Mouse (Mus musculus) olfactory bulb, adult 2 months (tissue): ENCODE data around the gene Olfr370. TPM values are rescaled to one million over a fixed set of nuclear protein-coding genes. Genes with fewer than 3 reads are reported as not detected.
"Not testable (repeated sequence)": the region's sequence is repeated elsewhere in the genome, so short reads cannot be mapped to it uniquely, and the experiment has no call there.

ENCODE experiments used
- H3K27ac ChIP-seq: fragments of 200-500 bp; 2 replicates; pipeline ENCODE4 v1.5.1; 2012; ENCODE audit warnings: low read depth, low read length; ENCODE audit not compliant: insufficient read depth
- H3K4me1 ChIP-seq: fragments of 200-500 bp; 2 replicates; pipeline ENCODE4 v1.6.1; 2012; ENCODE audit warnings: low read length; ENCODE audit not compliant: control insufficient read depth, insufficient read depth
- H3K4me3 ChIP-seq: fragments of 200-500 bp; 2 replicates; pipeline ENCODE4 v1.5.1; 2012; ENCODE audit warnings: mild to moderate bottlenecking, low read depth, low read length, moderate library complexity; ENCODE audit not compliant: insufficient read depth
- CTCF ChIP-seq: fragments of 200-500 bp; IDR thresholded peaks from 2 replicates; pipeline ENCODE4 v1.5.1; 2012; ENCODE audit warnings: low read depth, mild to moderate bottlenecking, low read length, moderate library complexity; ENCODE audit not compliant: insufficient read depth
- POLR2A ChIP-seq: fragments of 200-500 bp; IDR thresholded peaks from 2 replicates; pipeline ENCODE4 v1.6.1; 2012; ENCODE audit warnings: mild to moderate bottlenecking, low read depth, low read length, moderate library complexity; ENCODE audit not compliant: insufficient read depth
- WGBS: fragments of 180-500 bp; shearing (Covaris S2); methylation state at CpG from one replicate; pipeline ENCODE4 v1.1.7; 2018; 5-methylcytosine and 5-hydroxymethylcytosine counted together
- polyA plus RNA-seq: library from polyadenylated mRNA; stranded (reverse); fragments of >200 nt; gene quantifications from 2 replicates; pipeline ENCODE4 v1.2.4, GENCODE M21; 2012; ENCODE audit warnings: low replicate concordance; ENCODE audit not compliant: missing spikeins, insufficient read depth, insufficient read length

Gene Olfr370
- not detected in 2 replicates for polyA plus RNA-seq

DNA sequence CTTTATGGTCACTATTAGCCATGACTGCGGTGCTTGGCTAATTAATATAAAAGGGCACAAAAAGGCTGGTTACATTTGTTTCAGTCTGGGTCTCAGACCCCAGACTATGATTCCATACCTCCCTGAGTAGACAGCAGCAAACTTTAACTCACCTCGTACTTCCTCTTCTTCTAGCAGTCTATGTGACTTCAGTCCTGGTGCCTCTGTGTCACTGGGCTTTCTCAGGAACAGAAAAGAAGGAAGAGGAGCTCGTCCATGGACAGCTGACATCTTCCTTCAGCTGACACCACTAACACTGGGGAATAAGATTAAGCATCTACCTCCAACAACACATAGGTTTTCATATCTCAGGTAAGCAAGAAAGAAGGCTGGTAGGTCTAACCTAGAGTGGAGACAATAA is at the start of gene Olfr370:
Olfr370 (plus strand) TSS at position 45 of the 400 bp plus-strand sequence.
- TF ChIP-seq POLR2A (no peak), CTCF (no peak)
- 61% methylated on average over 3 of the region's 3 CpGs for WGBS
- Histone ChIP-seq H3K27ac (no peak within 1 kb of the TSS), H3K4me1 (no peaks in the 10 kb centered on the region), H3K4me3 (no peak within 1 kb of the TSS)

DNA sequence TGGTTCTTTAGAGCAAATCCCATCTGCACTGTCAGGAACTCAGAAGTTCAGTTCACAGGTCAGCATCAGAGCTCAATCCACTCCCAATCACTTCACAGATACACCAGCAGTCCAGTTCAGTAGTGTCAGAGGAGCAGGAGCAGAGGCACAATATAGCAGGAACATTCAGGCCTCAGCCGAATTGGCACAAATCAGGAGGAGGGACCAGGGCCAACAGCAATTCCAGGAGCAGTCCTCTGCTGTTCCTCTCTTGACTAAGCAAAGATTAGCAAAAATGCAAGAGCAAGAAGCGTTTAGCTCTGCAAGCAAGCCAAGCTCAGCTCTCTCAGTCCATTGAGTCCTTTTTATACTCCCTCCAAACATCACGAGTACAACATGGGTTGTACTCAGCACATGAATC is 23.9 kb upstream of the Olfr370 start:
- 67% methylated on average over 3 of the region's 3 CpGs for WGBS
- TF ChIP-seq CTCF (no peak), POLR2A (no peak)
- no peaks in the 10 kb centered on the region for H3K4me1 ChIP-seq
- no peak overlapping the region for H3K4me3 ChIP-seq
- no peak overlapping the region for H3K27ac ChIP-seq

DNA sequence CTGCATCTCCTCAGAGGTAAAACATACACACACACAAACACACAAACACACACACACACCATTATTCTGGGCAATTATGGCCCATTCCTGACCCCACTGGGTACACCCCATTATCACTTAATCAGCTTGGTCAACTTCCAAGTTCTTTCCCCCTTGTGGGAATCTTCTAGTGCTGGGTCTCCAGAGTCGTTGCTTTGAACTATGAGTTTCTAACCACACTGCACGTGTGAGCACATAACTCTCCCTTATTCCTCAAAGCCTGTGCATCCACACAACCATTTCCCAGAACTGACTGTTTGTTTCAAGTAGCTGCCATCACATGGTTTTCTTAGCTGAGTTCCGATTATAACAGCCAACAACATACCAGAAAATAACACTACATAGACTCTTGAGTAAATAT is 15.1 kb upstream of the Olfr370 start:
- Histone ChIP-seq H3K4me3 (no peak overlapping the region), H3K27ac (no peak overlapping the region), H3K4me1 (no peaks in the 10 kb centered on the region)
- WGBS = 69% methylated on average over 3 of the region's 3 CpGs
- TF ChIP-seq CTCF = no peak
- no peak for TF ChIP-seq POLR2A

DNA sequence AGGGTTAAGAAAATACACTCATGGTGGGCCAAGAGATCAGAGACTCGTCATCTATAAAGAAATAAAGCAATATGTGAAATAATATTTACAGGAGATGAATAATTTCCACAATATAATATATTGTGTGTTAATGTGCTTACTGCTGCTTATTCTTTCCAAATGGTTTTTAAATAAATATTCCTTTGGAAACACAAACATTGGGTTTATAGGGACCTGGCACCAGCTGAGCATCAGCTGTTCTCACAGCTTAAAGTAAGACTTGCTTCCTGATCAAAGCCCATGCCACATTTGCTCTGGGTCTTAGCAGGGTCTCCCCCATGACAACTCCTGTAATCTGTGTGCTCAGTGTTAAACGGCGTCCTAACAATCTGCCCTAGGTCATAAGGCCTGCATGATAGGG is 14.7 kb upstream of the Olfr370 start:
- not testable (repeated sequence) for H3K27ac ChIP-seq, H3K4me3 ChIP-seq, H3K4me1 ChIP-seq
- WGBS = 79% methylated on average over 3 of the region's 3 CpGs

DNA sequence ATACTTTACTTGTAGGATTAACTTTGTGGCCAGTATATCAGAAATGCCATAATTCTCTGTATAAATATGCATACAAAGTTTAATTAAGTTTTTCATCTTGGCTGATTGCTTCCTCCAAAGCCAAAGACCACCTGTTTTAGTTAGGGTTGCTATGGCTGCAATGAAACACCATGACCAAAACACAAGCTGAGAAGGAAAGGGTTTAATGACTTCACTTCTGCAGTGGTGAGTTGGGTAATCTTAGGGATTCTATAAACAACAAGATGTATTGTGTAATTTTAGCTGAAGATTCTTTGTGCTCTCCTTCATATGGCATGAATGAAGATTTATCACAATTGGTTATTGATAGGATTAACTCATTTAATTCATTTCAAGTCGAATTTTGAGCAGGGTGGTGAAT is 14.3 kb upstream of the Olfr370 start:
- Histone ChIP-seq H3K27ac (no peak overlapping the region), H3K4me1 (no peaks in the 10 kb centered on the region), H3K4me3 (no peak overlapping the region)
- TF ChIP-seq CTCF (no peak), POLR2A (no peak)
- WGBS = 17% methylated on average over 1 of the region's 1 CpGs

DNA sequence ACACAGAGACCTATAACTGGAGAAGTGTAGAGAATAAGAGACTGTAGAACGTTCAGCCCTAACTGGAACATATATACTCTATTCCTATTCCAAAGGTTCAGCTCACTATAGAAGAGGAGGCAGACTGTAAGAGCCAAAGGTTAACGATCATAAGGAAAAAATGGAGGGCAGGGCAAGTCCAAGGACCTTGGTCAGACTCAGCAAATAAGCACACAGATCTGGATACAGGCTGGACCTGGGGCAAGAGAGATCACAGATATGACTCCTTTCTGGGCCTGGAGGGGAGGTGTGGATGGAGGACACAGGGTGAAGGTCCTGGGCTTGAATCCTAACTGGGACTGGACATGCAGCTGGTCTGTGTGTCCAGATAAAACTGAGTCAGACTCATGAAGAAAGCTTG is 778 bp upstream of the Olfr370 start:
- TF ChIP-seq POLR2A (no peak), CTCF (no peak)
- WGBS = 87% methylated on average over 2 of the region's 2 CpGs
- H3K4me3 ChIP-seq = no peak overlapping the region

DNA sequence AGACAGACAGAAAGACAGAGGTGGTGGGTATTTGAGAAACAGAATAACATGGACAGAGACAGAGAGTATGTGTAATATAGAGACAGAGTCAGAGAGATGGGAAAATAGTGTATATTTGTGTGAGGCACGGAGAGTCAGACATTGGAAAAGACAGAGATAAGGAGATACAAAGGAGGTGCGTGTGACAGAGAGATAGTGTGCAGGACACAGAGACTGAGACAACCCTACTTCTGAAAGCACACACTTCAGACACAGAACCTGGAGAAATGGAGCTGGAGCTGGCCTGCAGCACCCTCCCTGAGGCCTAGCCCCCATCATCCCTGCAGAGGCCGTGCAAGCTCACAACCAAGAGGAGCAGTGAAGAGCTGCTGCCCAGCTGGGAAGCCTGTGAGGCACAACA is 27.1 kb downstream of the Olfr370 start:
- no peak for TF ChIP-seq CTCF
- TF ChIP-seq POLR2A = no peak
- 84% methylated on average over 3 of the region's 3 CpGs for WGBS
- 0 out of 2 replicates have a peak, but pooled peaks cover 4% of the 10 kb centered on the region for H3K4me1 ChIP-seq
- no peak overlapping the region for H3K4me3 ChIP-seq
- no peak overlapping the region for H3K27ac ChIP-seq

More for the DNA sequence above, 778 bp upstream of the Olfr370 start:
- H3K27ac ChIP-seq = no peak overlapping the region
- no peaks in the 10 kb centered on the region for H3K4me1 ChIP-seq

DNA sequence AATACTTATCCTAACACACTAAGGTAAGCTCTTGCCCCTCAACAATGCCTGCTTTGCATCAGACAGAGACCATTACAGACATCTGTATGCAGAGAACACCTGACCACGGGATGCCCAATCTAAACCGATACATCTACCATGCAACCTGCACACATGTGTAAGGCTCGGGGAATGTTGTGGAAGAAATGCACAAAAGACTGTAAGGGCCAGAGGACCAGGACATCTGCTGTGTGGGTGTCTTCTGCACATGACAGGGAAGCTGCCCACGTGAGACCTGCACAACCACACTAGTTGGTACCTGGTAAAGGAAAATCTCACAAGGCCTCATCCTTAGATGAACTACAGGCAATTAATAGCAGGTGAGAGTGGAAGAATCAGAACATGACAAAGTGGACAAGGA is 27.7 kb downstream of the Olfr370 start:
- Histone ChIP-seq H3K4me3 (no peak overlapping the region), H3K4me1 (peaks cover 9% of the 10 kb centered on the region), H3K27ac (no peak overlapping the region)
- WGBS = 79% methylated on average over 4 of the region's 4 CpGs
- no peak for TF ChIP-seq CTCF

DNA sequence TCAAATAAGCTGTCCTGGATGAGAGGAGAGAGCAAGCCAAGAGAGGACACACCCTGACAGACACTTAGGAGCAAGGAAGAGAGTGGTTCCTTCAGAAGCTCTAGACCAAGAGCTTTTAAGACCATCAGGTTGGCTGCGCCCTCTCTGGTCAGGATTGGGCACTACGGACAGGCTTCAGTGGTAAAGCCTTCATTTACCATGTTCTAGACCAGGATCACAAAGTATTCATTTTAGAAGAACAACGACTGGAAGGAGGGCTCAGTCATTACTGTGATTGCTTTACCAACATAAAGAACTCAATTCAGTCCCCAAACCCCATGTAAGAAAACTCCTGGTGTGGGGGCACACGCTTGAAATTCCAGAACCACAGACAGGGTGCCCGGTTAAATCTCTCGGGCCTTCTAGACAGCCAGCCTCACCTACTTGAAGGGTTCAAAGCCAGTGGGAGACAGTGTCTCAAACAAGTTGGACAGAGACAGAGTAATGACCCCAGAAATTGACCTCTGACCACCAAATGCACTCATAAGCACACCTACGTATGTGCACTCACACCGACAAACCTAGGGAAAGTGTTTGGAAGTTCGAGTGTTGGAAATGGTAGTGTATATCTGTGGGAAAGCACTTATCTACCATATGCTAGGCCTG is 30.3 kb downstream of the Olfr370 start:
- H3K4me3 ChIP-seq = no peak overlapping the region
- no peak overlapping the region for H3K27ac ChIP-seq
- peaks cover 22% of the 10 kb centered on the region for H3K4me1 ChIP-seq
- 76% methylated on average over 9 of the region's 9 CpGs for WGBS
- TF ChIP-seq CTCF (no peak), POLR2A (no peak)
